Mouse (Mus musculus): ENCODE measurements around the gene Scrg1. TPM values are rescaled to one million over a fixed set of nuclear protein-coding genes. Genes with fewer than 3 reads are reported as not detected.
"Not testable (repeated sequence)": the region's sequence is repeated elsewhere in the genome, so short reads cannot be mapped to it uniquely, and the experiment has no call there.

The Scrg1 gene
- total and polyA plus RNA-seq, 2 experiments from 2014 or later: 16.3 to 35.2 TPM

GRCm38 (mm10) chr8:57503641-57504040 is 47.9 kb downstream of the Scrg1 start:
- Histone ChIP-seq H3K36me3 (ENCODE audit: insufficient read depth, low read length) (no peaks in the 10 kb centered on the region), H3K9me3 (ENCODE audit: low read length) (no peaks in the 10 kb centered on the region), H3K27me3 (ENCODE audit: insufficient read depth, low read length) (no peaks in the 10 kb centered on the region), H3K4me1 (ENCODE audit: insufficient read depth, low read length) (no peaks in the 10 kb centered on the region), H3K9ac (replicated peaks; ENCODE audit: low read length, poor library complexity, severe bottlenecking) (no peak overlapping the region), H3K4me3 (ENCODE audit: low read depth, low read length) (no peak overlapping the region), H3K27ac (ENCODE audit: low read depth, low read length) (no peak overlapping the region), H3K4me2 (ENCODE audit: low read depth, low read length, poor library complexity, severe bottlenecking) (no peak overlapping the region)
- ATAC-seq (ENCODE audit: low FRiP score) (no peak), DNase-seq (ENCODE audit: low spot score) (peak; percentile 24)
- TF ChIP-seq CTCF (IDR thresholded peaks at IDR 0.05): peak; percentile 82
- WGBS: 58% methylated on average over 5 of the region's 5 CpGs

- H3K9ac ChIP-seq (replicated peaks; ENCODE audit: low read length, poor library complexity, severe bottlenecking); H3K4me2 ChIP-seq (ENCODE audit: low read depth, low read length, poor library complexity, severe bottlenecking); H3K4me1 ChIP-seq (ENCODE audit: insufficient read depth, low read length); ATAC-seq (ENCODE audit: low FRiP score); H3K36me3 ChIP-seq (ENCODE audit: insufficient read depth, low read length); H3K27ac ChIP-seq (ENCODE audit: low read depth, low read length); H3K4me3 ChIP-seq (ENCODE audit: low read depth, low read length); H3K9me3 ChIP-seq (ENCODE audit: low read length); H3K27me3 ChIP-seq (ENCODE audit: insufficient read depth, low read length); DNase-seq (ENCODE audit: low spot score): not testable (repeated sequence)
- WGBS: 95% methylated on average over 1 of the region's 1 CpGs
These were observed 49.8 kb downstream of the Scrg1 start for GRCm38 (mm10) chr8:57505500-57505899.

GRCm38 (mm10) chr8:57507556-57508063 is 51.9 kb downstream of the Scrg1 start:
- H3K27ac ChIP-seq (ENCODE audit: low read depth, low read length): no peak overlapping the region

GRCm38 (mm10) chr8:57508657-57509056 is 52.9 kb downstream of the Scrg1 start:
- Histone ChIP-seq H3K4me2 (ENCODE audit: low read depth, low read length, poor library complexity, severe bottlenecking) (no peak overlapping the region), H3K9me3 (ENCODE audit: low read length) (no peaks in the 10 kb centered on the region), H3K27me3 (ENCODE audit: insufficient read depth, low read length) (no peaks in the 10 kb centered on the region), H3K27ac (ENCODE audit: low read depth, low read length) (no peak overlapping the region), H3K4me1 (ENCODE audit: insufficient read depth, low read length) (no peaks in the 10 kb centered on the region), H3K36me3 (ENCODE audit: insufficient read depth, low read length) (no peaks in the 10 kb centered on the region), H3K4me3 (ENCODE audit: low read depth, low read length) (no peak overlapping the region), H3K9ac (replicated peaks; ENCODE audit: low read length, poor library complexity, severe bottlenecking) (no peak overlapping the region)
- ATAC-seq (ENCODE audit: low FRiP score): no peak
- TF ChIP-seq CTCF (IDR thresholded peaks at IDR 0.05): no peak
- DNase-seq (ENCODE audit: low spot score): no peak
- 87% methylated on average over 4 of the region's 4 CpGs for WGBS

More at GRCm38 (mm10) chr8:57507556-57508063, 51.9 kb downstream of the Scrg1 start:
- Histone ChIP-seq H3K9me3 (ENCODE audit: low read length) (no peaks in the 10 kb centered on the region), H3K36me3 (ENCODE audit: insufficient read depth, low read length) (no peaks in the 10 kb centered on the region), H3K4me3 (ENCODE audit: low read depth, low read length) (no peak overlapping the region), H3K9ac (replicated peaks; ENCODE audit: low read length, poor library complexity, severe bottlenecking) (no peak overlapping the region), H3K27me3 (ENCODE audit: insufficient read depth, low read length) (no peaks in the 10 kb centered on the region), H3K4me2 (ENCODE audit: low read depth, low read length, poor library complexity, severe bottlenecking) (no peak overlapping the region), H3K4me1 (ENCODE audit: insufficient read depth, low read length) (no peaks in the 10 kb centered on the region)
- DNase-seq (ENCODE audit: low spot score): no peak
- WGBS: 90% methylated on average over 4 of the region's 4 CpGs
- no peak for ATAC-seq (ENCODE audit: low FRiP score)
- no peak for TF ChIP-seq CTCF (IDR thresholded peaks at IDR 0.05)

GRCm38 (mm10) chr8:57510791-57511315 is 55.1 kb downstream of the Scrg1 start:
- TF ChIP-seq CTCF (IDR thresholded peaks at IDR 0.05): no peak
- no peaks in the 10 kb centered on the region for H3K36me3 ChIP-seq (ENCODE audit: insufficient read depth, low read length)
- H3K27me3 ChIP-seq (ENCODE audit: insufficient read depth, low read length): no peaks in the 10 kb centered on the region
- no peak overlapping the region for H3K27ac ChIP-seq (ENCODE audit: low read depth, low read length)
- peak overlapping the region; percentile 64 for H3K9ac ChIP-seq (replicated peaks; ENCODE audit: low read length, poor library complexity, severe bottlenecking)
- H3K4me2 ChIP-seq (ENCODE audit: low read depth, low read length, poor library complexity, severe bottlenecking): peak overlapping the region; percentile 97
- ATAC-seq (ENCODE audit: low FRiP score) (no peak; the same call in 1 of the 2 replicates), DNase-seq (ENCODE audit: low spot score) (no peak)
- peak overlapping the region; percentile 87 for H3K4me3 ChIP-seq (ENCODE audit: low read depth, low read length)
- no peaks in the 10 kb centered on the region for H3K9me3 ChIP-seq (ENCODE audit: low read length)
- WGBS: 1% methylated on average over 30 of the region's 31 CpGs
- H3K4me1 ChIP-seq (ENCODE audit: insufficient read depth, low read length): no peaks in the 10 kb centered on the region

GRCm38 (mm10) chr8:57511316-57512118 is 55.8 kb downstream of the Scrg1 start, which contains the start of gene Hmgb2:
Gene Hmgb2 (plus strand): TSS chr8:57511907.
- no peaks in the 10 kb centered on the region for H3K27me3 ChIP-seq (ENCODE audit: insufficient read depth, low read length)
- DNase-seq (ENCODE audit: low spot score) (peak; percentile 100), ATAC-seq (ENCODE audit: low FRiP score) (peak; percentile 100)
- no peaks in the 10 kb centered on the region for H3K36me3 ChIP-seq (ENCODE audit: insufficient read depth, low read length)
- peak within 1 kb of the TSS; percentile 87 for H3K4me3 ChIP-seq (ENCODE audit: low read depth, low read length)
- peak within 1 kb of the TSS; percentile 97 for H3K4me2 ChIP-seq (ENCODE audit: low read depth, low read length, poor library complexity, severe bottlenecking)
- H3K9ac ChIP-seq (replicated peaks; ENCODE audit: low read length, poor library complexity, severe bottlenecking): peak within 1 kb of the TSS; percentile 99
- H3K27ac ChIP-seq (ENCODE audit: low read depth, low read length): peak within 1 kb of the TSS; percentile 100
- WGBS: under 1% methylated on average over 62 of the region's 63 CpGs
- H3K4me1 ChIP-seq (ENCODE audit: insufficient read depth, low read length): no peaks in the 10 kb centered on the region
- no peak for TF ChIP-seq CTCF (IDR thresholded peaks at IDR 0.05)
- no peaks in the 10 kb centered on the region for H3K9me3 ChIP-seq (ENCODE audit: low read length)

All from midbrain, postnatal 0 days (tissue).